Mouse (Mus musculus) frontal cortex, postnatal 36 days (tissue): Measurements from ENCODE around the gene Them5.
A peak's percentile ranks its signal among the peaks of the same experiment; 100 is the strongest.

Experiments used
- DNase-seq, 2 experiments: peaks; one replicate each; pipeline ENCODE4 v3.0.0; 2022; ENCODE audit warnings: low spot score in 2 of 2

Them5 gene

DNA sequence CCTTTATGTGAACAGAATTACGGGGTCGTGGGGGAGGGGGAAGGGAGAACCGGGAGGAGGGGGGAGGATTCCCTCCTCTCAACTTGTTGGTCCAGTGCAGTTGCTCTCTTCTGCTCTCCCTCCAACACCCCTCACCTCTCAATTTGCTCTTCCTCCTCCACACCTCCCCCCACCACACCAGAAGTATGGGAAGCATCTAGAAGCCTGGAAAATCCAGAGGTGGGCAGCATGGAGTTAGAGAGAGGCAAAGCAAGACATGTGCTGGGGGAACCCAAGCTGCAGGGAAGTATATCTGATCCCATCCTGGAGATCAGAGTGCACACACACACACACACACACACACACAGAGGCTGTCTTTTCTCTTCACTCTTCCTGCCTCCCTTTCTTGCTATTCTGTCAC is 30.1 kb downstream of the Them5 start:
- DNase-seq, result no peak

DNA sequence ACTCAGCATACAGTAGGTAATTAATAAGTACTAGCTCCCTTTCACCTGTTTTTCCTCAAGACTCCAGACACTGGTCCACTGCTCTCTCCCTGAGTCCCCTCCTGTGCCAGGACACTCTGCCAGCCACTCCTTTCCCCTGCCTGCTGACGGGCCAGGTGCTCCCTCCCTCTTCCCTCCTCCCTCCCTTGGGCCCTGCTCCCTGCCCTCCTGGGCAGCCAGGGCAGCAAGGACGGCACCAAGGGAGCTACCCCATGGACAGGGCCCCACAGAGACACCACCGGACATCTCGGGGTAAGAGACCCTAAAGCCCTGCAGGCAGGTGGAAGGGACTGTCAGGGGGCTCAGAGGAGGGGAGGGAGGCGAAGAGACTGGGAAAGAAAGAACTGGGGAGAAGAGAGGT is 30.7 kb downstream of the Them5 start, which contains the start of gene Rorc:
Gene Rorc (plus strand): TSS at position 154 of the 400 bp plus-strand sequence.
- DNase-seq, result no peak

DNA sequence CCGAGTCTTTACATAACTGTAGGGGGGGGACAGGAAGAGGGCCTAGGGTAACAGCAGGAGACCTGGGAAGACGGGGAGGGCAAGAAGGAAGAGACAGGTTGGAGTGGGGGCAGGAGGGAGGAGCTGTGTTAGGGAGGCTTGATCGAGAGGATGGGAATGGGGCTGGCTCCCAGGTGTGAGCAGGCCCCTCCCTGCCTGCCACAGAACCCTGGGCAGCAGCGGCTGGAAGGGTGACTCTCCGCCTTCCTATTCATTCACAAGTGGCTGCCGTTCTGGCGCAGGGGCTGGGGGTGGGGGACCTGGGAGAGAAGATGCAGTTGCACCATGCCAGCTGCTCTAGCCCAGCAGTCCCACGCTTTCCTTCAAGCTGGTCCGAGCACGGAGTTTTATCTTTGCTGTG is 31.2 kb downstream of the Them5 start:
- peak in 1 of 2 experiments; percentile 19 for DNase-seq

DNA sequence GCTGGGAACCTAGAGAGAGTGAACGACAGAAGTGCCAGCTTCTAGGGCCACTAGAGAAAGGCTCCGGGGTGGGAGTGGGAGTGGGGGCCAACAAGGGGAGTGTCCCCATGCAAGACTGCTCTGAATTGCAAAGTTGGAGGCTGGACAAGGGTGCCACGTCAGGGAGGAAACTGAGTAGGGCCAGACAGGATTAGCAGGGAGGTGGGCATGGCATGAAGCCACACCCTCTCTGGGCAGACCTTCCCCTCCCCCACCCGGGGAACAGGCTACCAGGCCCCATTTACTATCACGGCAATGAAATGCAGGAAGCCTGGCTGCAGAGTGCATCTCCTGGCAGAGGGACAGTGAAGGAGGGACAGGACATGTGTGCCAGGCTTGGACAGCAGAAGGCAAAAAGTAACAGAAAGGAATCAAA is 31.7 kb downstream of the Them5 start:
- DNase-seq, result no peak

- no peak for DNase-seq
Observed at GRCm38 (mm10) chr3:94374636-94375035, 32.7 kb downstream of the Them5 start.

DNA sequence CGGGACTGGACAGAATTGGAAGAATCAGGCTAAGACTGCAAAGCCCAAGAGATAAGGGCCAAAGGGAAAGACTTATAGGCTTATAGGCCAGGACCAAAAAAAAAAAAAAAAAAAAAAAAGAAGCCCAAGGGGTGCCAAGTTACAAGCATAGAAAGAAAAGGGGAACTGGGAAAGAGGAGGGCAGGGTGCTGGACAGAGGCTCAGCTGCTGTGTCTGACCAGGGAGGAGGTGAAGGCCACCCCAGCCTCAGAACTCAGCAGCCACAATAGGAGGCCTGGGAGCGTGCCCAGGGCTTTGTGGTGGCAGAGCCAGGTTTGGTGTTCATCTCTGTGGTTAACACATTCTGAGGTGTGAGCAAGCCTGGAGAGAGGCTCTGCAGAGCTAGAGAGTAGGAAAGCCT is 33.2 kb downstream of the Them5 start:
- DNase-seq, result no peak

DNA sequence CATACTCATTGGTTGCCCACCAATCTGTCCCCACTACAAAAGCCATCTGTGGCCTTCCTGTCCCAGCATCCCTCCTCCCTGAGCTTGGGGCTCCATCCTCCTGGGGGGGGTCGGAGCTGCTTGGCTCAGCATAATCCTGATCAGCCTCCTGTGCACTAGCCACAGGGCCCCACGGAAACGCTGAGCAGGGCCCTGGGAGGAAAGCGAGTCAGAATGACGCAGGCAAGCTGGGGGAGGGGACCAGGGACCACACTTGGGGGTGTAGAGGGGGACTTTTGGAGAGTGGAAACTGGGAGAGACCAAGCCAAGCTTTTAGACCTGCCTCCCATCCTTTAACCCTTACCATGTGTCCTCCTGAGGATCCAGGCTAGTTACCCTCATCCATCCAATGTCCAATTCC is 34.0 kb downstream of the Them5 start:
- DNase-seq, result no peak

DNA sequence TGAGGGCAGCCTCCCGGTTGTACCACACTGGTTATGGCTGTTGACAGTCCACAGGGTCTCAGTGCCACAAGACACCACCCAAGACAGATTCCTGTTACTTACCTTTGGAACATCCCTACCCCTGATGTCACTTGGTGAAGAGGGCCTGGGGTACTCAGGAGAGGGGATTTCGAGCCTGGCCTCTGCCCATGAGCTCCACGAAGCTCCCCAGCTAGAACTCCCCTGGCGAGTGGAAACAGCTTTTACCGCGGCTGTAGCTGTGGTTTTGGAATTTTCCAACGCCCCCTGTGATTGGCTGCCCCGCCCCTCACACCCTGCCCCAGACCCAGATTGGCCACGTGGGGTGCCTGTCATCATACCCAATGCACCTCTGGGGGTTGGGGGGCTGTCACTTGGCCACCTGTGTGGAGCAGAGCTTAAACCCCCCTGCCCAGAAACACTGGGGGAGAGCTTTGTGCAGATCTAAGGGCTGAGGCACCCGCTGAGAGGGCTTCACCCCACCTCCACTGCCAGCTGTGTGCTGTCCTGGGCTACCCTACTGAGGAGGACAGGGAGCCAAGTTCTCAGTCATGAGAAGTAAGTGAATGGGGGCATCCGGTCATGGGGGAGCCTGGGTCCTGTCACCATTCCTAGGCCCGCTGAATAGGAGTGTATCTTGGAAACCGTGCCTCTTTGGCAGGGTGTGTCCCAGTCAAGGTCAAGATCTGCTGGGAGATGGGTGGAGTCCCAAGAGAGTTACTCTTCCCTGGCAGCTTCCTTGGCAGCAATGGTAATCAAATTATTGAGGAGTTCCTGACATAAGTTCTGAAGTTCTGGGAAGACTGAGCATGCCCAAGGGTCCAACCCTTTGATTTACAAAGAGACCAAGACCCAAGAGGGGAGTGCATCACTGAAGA is 35.4 kb downstream of the Them5 start:
- no peak for DNase-seq

DNA sequence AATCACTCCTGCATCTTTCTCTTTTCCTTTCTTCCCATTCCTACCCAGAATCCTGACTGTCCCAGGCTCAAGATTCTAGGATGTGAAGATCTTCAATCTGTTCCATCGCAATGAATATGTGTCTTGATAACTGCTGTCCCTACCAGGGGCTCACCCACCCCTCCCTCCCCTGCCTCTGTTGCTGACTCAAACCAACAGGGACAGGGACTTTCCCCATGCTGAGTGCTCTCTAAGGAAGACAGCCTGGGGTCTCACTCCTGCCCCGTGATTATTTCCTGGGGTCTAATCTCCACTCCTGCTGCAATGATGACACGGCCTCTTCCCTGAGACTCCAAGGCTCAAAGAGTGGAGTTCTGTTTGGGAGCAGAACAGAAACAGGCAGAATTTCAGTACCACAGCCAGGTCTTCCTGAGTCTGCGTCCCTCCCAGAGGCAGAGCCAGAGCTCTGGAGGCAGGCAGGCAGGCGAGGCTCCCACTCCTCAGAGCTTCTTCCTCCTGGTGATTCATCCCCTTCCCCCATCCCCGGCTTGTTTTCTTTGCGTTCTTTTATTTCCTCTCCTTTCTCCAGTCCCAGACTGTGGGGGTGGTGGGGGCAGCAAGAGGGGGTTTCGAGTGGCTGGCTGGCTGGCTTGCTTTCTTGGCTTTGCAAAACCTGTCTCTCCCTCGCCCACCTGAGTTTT is 38.1 kb downstream of the Them5 start:
- peak in 1 of 2 experiments; percentile 29 for DNase-seq

DNA sequence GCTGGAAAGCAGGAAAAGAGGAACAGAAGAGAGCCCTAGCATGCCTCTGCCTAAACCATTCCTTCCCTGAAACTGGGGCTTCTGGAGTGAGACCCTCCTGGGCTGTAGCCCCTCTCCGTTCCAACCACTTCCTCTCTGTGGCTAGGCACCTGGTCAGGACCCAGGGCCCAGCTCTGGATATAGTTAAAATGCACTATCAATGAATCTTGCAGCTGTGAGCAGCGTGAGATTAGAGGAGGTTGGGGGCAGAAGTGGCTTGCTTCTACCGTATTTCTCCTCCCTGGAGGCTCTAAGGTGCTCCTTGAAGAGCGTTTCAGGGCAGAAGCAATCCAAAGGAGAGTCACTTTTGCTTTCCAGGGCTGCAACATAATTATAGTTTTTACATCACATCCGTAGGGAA is 40.4 kb downstream of the Them5 start:
- no peak for DNase-seq

DNA sequence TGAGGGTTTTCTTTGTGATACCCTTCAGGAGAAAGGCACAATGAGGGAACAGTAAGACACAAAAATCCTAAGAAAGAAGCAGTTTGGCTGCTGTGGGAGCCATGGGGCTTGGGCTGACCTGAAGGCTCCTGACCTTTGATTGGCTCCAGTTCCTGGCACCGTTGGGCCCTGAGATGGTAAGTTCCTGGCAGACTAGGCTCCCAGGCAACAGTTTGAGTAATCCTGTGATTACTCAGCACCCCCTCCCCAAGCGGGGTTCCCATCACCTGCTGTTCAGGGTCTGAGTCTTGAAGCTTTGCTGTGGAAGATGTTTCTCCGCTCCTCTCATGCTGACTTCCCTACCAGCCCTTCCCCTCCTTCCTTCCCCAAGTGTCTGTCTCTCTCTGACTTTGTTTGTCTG is 41.6 kb downstream of the Them5 start:
- DNase-seq, result no peak

DNA sequence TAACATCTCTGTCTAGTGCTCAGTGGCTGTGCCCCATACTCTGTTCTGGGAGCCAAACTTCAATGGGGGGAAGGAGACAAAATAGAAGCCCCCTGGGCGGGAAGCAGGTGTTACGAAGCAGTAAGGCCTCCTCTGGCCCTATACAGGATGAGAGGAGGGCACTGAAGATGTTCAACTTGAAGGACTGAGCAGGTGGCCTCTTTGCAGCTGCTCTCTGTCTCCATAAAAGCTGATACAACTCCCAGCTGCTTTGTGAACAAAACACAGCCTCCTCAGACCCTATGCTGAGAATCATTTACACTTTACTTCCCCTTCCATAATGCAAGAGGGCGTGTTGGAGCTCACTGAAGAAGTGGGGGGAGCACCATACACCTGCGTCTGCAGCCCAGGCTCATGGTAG is 44.8 kb downstream of the Them5 start:
- DNase-seq, result no peak

DNA sequence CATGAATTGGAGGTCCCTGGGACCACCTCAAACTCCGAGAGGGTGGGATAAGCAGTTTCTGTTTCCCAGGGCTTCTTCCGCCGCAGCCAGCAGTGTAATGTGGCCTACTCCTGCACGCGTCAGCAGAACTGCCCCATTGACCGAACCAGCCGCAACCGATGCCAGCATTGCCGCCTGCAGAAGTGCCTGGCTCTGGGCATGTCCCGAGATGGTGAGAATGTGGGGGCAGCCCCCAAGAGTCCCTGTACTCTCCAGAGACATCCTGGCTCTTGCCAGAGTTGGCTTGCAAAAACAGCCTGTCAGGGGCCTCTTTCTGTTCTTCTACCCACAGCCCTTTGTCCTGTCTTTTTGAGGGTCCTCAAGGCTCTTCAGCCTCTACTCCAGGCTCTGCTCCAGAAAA is 45.5 kb downstream of the Them5 start:
- DNase-seq, result no peak

DNA sequence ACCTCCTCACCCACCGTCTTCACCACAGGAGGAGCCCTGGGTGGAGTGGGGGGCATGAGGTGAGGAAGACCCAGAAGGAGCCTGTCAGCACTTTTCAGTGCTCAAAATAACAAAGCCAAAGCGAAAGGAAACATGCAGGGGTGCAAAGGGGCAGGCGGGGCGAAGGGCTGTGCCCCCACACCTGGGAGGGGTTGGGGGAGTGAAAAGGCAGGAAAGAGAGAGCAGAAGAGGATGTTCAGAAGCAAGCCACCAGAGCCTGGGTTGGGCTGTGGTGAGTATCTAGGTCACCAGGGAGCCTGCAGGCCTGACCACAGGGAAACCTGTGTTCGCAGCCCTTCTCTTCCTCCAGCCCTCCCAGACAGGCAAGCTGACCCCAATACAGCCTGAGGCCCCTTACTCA is 46.1 kb downstream of the Them5 start:
- DNase-seq, result no peak

GRCm38 (mm10) chr3:94389420-94389819 is 47.5 kb downstream of the Them5 start:
- no peak for DNase-seq

GRCm38 (mm10) chr3:94391001-94391400 is 49.1 kb downstream of the Them5 start:
- no peak for DNase-seq

- DNase-seq, result no peak
Observed at GRCm38 (mm10) chr3:94392128-94392527, 50.2 kb downstream of the Them5 start.

DNA sequence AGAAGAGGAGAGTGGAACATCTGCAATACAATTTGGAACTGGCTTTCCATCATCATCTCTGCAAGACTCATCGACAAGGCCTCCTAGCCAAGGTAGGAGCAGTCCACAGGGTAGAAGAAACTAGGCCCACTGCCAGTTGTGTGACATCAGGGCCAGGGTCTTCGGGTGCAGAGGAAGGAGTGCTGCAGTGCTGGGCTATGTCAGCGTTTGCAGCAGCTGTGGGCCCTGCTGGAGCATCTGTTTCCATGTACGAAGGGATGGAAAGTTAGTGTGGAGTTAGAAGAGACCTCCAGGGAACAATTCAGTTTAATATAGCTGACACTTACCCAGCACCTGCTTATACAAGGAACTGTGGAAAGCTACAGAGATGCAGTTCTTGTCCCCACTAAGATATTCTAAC is 51.1 kb downstream of the Them5 start:
- no peak for DNase-seq

GRCm38 (mm10) chr3:94396336-94396735 is 54.4 kb downstream of the Them5 start:
- no peak for DNase-seq

DNA sequence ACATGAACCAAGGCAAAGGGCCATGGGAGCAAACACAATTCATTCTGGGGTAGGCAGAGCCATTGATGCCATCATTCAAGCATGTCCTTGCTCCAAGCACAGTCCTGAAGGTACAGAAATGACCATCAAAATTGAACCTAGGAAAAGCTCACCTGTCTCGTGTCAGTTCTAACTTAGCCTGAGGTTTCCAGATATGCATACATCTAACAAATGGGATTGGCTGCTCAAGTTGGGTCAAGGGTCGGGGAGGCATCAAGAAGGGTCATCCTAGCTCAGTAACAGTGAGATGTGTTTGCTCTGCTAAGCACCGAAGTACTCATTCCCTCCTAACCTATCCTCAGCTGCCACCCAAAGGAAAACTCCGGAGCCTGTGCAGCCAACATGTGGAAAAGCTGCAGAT is 55.0 kb downstream of the Them5 start:
- DNase-seq, result no peak
